In the genomic region with DNA sequence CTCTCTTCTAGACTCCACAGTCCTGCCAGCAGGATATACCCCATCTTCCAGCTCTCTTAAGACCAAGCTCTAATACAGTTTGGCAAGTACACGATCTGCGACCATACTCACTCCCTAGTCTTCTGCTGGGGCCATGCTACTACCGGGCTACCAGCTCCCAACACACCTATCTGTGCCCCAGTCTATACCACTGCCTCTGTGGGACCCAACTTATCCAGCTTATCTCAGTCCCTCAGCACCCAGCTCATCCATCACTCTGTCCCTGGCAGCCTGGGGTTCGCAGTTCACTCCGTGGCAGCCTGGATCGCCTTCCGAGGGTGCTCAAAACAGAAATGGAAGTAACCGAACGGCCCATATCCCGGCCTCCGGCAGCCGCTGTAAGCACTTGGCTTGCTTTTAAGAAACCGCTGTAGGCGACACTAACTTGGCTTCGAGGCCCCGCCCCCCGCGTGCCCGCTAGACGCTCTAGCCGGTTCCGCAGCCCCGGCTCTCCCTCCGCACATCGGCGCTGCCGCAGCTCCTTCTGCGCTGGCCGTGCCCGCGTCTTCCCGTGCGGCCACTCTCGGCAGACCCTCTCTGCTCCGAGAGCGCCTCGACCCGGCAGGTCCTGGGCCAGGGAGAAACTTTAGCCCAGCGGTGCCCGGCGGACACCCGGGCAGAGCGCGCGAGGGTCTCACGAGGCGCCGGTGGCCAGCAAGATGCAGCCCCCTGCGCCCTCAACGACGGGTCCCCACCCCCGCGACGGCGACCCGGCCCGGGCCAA, we compare ENCODE assay signal across 8 mouse cellular contexts. TPM values are rescaled to one million over a fixed set of nuclear protein-coding genes. Genes with fewer than 3 reads are reported as not detected.
DNase-seq lines count a peak whose midpoint lies in the region; ATAC-seq lines count a peak whose summit lies in the region.

No protein-coding gene starts in this region.

- H3K9ac ChIP-seq in forebrain, embryonic 16.5 days (replicated peaks; ENCODE audit: low read depth, low read length): peak overlapping the region; percentile 82
- peak overlapping the region; percentile 82 for H3K9ac ChIP-seq in hindbrain, embryonic 11.5 days (ENCODE audit: low read depth, low read length)
- H3K9ac ChIP-seq in limb, embryonic 11.5 days (ENCODE audit: low read length): peak overlapping the region; percentile 77
- peak overlapping the region; percentile 82 for H3K9ac ChIP-seq in midbrain, embryonic 11.5 days (ENCODE audit: low read length)

- peaks cover 15% of the 10 kb centered on the region for H3K36me3 ChIP-seq in forebrain, embryonic 16.5 days (ENCODE audit: control insufficient read depth, insufficient read depth)
- H3K36me3 ChIP-seq in hindbrain, embryonic 11.5 days (ENCODE audit: control insufficient read depth, insufficient read depth, low read length): 0 out of 2 replicates have a peak, but pooled peaks cover 5% of the 10 kb centered on the region
- H3K36me3 ChIP-seq in limb, embryonic 11.5 days (ENCODE audit: control insufficient read depth, insufficient read depth, low read length): peaks cover 6% of the 10 kb centered on the region; the same call in 1 of the 2 replicates
- peaks cover 16% of the 10 kb centered on the region for H3K36me3 ChIP-seq in midbrain, embryonic 11.5 days (ENCODE audit: control insufficient read depth, insufficient read depth, low read length)

- H3K4me3 ChIP-seq in forebrain, embryonic 16.5 days (replicated peaks; ENCODE audit: low read length): peak overlapping the region; percentile 96
- H3K4me3 ChIP-seq in hindbrain, embryonic 11.5 days (ENCODE audit: low read depth, low read length): peak overlapping the region; percentile 82
- peak overlapping the region; percentile 92 for H3K4me3 ChIP-seq in limb, embryonic 11.5 days (ENCODE audit: low read depth, low read length)
- peak overlapping the region; percentile 90 for H3K4me3 ChIP-seq in midbrain, embryonic 11.5 days (ENCODE audit: low read depth, low read length)

- no peaks in the 10 kb centered on the region for H3K27me3 ChIP-seq in forebrain, embryonic 16.5 days (replicated peaks; ENCODE audit: control insufficient read depth, insufficient read depth, low read length)
- H3K27me3 ChIP-seq in hindbrain, embryonic 11.5 days (ENCODE audit: control insufficient read depth, insufficient read depth, low read length): no peaks in the 10 kb centered on the region
- H3K27me3 ChIP-seq in limb, embryonic 11.5 days (ENCODE audit: control insufficient read depth, insufficient read depth, low read length): no peaks in the 10 kb centered on the region
- no peaks in the 10 kb centered on the region for H3K27me3 ChIP-seq in midbrain, embryonic 11.5 days (ENCODE audit: control insufficient read depth, insufficient read depth, low read length)

- H3K4me1 ChIP-seq in forebrain, embryonic 16.5 days (replicated peaks; ENCODE audit: control insufficient read depth, insufficient read depth, low read length): peaks cover 17% of the 10 kb centered on the region
- H3K4me1 ChIP-seq in hindbrain, embryonic 11.5 days (replicated peaks; ENCODE audit: control insufficient read depth, insufficient read depth, low read length): peaks cover 9% of the 10 kb centered on the region; the same call in 1 of the 2 replicates
- H3K4me1 ChIP-seq in limb, embryonic 11.5 days (ENCODE audit: control insufficient read depth, insufficient read depth, low read length): peaks cover 15% of the 10 kb centered on the region; the same call in 1 of the 2 replicates
- peaks cover 13% of the 10 kb centered on the region for H3K4me1 ChIP-seq in midbrain, embryonic 11.5 days (ENCODE audit: control insufficient read depth, insufficient read depth, low read length)

- H3K27ac ChIP-seq in forebrain, embryonic 16.5 days (ENCODE audit: low read length): peak overlapping the region; percentile 73
- H3K27ac ChIP-seq in hindbrain, embryonic 11.5 days (ENCODE audit: low read depth, low read length): peak overlapping the region; percentile 79
- peak overlapping the region; percentile 71 for H3K27ac ChIP-seq in limb, embryonic 11.5 days (replicated peaks; ENCODE audit: low read depth, low read length)
- H3K27ac ChIP-seq in midbrain, embryonic 11.5 days (ENCODE audit: low read depth, low read length): peak overlapping the region; percentile 64

- peak overlapping the region; percentile 99 for H3K4me2 ChIP-seq in forebrain, embryonic 16.5 days (ENCODE audit: low read length)
- peak overlapping the region; percentile 99 for H3K4me2 ChIP-seq in hindbrain, embryonic 11.5 days (replicated peaks; ENCODE audit: low read depth, low read length)
- peak overlapping the region; percentile 95 for H3K4me2 ChIP-seq in limb, embryonic 11.5 days (ENCODE audit: low read depth, severe bottlenecking)
- peak overlapping the region; percentile 95 for H3K4me2 ChIP-seq in midbrain, embryonic 11.5 days

- WGBS in forebrain, embryonic 16.5 days: under 1% methylated on average over 57 of the region's 57 CpGs
- 1% methylated on average over 53 of the region's 57 CpGs for WGBS in hindbrain, embryonic 11.5 days
- WGBS in limb, embryonic 11.5 days: under 1% methylated on average over 57 of the region's 57 CpGs
- under 1% methylated on average over 57 of the region's 57 CpGs for WGBS in midbrain, embryonic 11.5 days

- peak; percentile 47 for DNase-seq in layer of hippocampus, adult 11-12 months (ENCODE audit: low spot score)
- no peak for DNase-seq in layer of hippocampus, adult 9-11 months
- DNase-seq in c-Kit-negative CD71-positive TER-119-positive erythroid progenitor cells, embryonic 14.5 days (ENCODE audit: low read depth, low spot score): peak; percentile 58
- peak; percentile 74 for DNase-seq in hindbrain, embryonic 11.5 days (ENCODE audit: low spot score)
- peak; percentile 71 for DNase-seq in limb, embryonic 11.5 days (ENCODE audit: low spot score)
- peak; percentile 94 for DNase-seq in midbrain, embryonic 11.5 days (ENCODE audit: low spot score, missing footprints)
- peak; percentile 74 to 77 for DNase-seq in spleen, postnatal 36 days (ENCODE audit: low spot score in 2 of 2)

- H3K9me3 ChIP-seq in forebrain, embryonic 16.5 days (ENCODE audit: control insufficient read depth, low read length): no peaks in the 10 kb centered on the region
- H3K9me3 ChIP-seq in hindbrain, embryonic 11.5 days (ENCODE audit: control insufficient read depth, low read length): no peaks in the 10 kb centered on the region
- no peaks in the 10 kb centered on the region for H3K9me3 ChIP-seq in limb, embryonic 11.5 days (ENCODE audit: control insufficient read depth, low read length)
- H3K9me3 ChIP-seq in midbrain, embryonic 11.5 days (ENCODE audit: control insufficient read depth, low read length): no peaks in the 10 kb centered on the region

- peak; percentile 9 for ATAC-seq in forebrain, embryonic 16.5 days
- ATAC-seq in hindbrain, embryonic 11.5 days (ENCODE audit: low FRiP score): peak; percentile 48; the same call in 1 of the 2 replicates
- ATAC-seq in limb, embryonic 11.5 days (ENCODE audit: insufficient number of reproducible peaks, low FRiP score, low TSS enrichment, low read depth): peak; percentile 40
- peak; percentile 28 for ATAC-seq in midbrain, embryonic 11.5 days (ENCODE audit: low FRiP score)

RNA-seq across cellular contexts. Expression of gene Mtfr1l, which starts 0.9 kb away (rescaled TPM):
- polyA plus RNA-seq in forebrain, embryonic 16.5 days (2015; fragmentation: Nextera tagmentation; extraction: Ambion mirVana): 166 and 180 TPM in 2 replicates
- polyA plus RNA-seq in hindbrain, embryonic 11.5 days (2014; fragmentation: Nextera tagmentation; extraction: Ambion mirVana): 136 and 138 TPM in 2 replicates
- 120 and 121 TPM in 2 replicates for polyA plus RNA-seq in limb, embryonic 11.5 days (2014; fragmentation: Nextera tagmentation; extraction: Ambion mirVana)
- 132 and 140 TPM in 2 replicates for polyA plus RNA-seq in midbrain, embryonic 11.5 days (2014; fragmentation: Nextera tagmentation; extraction: Ambion mirVana)

RNA-seq across cellular contexts. Expression of gene Selenon, which starts 17.7 kb away (rescaled TPM):
- polyA plus RNA-seq in forebrain, embryonic 16.5 days (2015; fragmentation: Nextera tagmentation; extraction: Ambion mirVana): 7.9 and 8.1 TPM in 2 replicates
- 16.7 and 22.7 TPM in 2 replicates for polyA plus RNA-seq in hindbrain, embryonic 11.5 days (2014; fragmentation: Nextera tagmentation; extraction: Ambion mirVana)
- polyA plus RNA-seq in limb, embryonic 11.5 days (2014; fragmentation: Nextera tagmentation; extraction: Ambion mirVana): 31.7 and 44.4 TPM in 2 replicates
- 19.1 and 24.6 TPM in 2 replicates for polyA plus RNA-seq in midbrain, embryonic 11.5 days (2014; fragmentation: Nextera tagmentation; extraction: Ambion mirVana)

RNA-seq across cellular contexts. Expression of gene Aunip, which starts 23.5 kb away (rescaled TPM):
- polyA plus RNA-seq in forebrain, embryonic 16.5 days (2015; fragmentation: Nextera tagmentation; extraction: Ambion mirVana): 4.2 and 4.4 TPM in 2 replicates
- polyA plus RNA-seq in hindbrain, embryonic 11.5 days (2014; fragmentation: Nextera tagmentation; extraction: Ambion mirVana): 4.4 and 6.1 TPM in 2 replicates
- 8.9 and 10.0 TPM in 2 replicates for polyA plus RNA-seq in limb, embryonic 11.5 days (2014; fragmentation: Nextera tagmentation; extraction: Ambion mirVana)
- polyA plus RNA-seq in midbrain, embryonic 11.5 days (2014; fragmentation: Nextera tagmentation; extraction: Ambion mirVana): 7.8 and 7.9 TPM in 2 replicates

RNA-seq across cellular contexts. Expression of gene Paqr7, which starts 37.8 kb away (rescaled TPM):
- 14.4 and 14.7 TPM in 2 replicates for polyA plus RNA-seq in forebrain, embryonic 16.5 days (2015; fragmentation: Nextera tagmentation; extraction: Ambion mirVana)
- 1.7 and 2.5 TPM in 2 replicates for polyA plus RNA-seq in hindbrain, embryonic 11.5 days (2014; fragmentation: Nextera tagmentation; extraction: Ambion mirVana)
- 0.65 and 0.88 TPM in 2 replicates for polyA plus RNA-seq in limb, embryonic 11.5 days (2014; fragmentation: Nextera tagmentation; extraction: Ambion mirVana)
- 1.3 and 1.4 TPM in 2 replicates for polyA plus RNA-seq in midbrain, embryonic 11.5 days (2014; fragmentation: Nextera tagmentation; extraction: Ambion mirVana)
